Mouse (Mus musculus): Measurements from ENCODE around the gene Umad1. TPM values are rescaled to one million over a fixed set of nuclear protein-coding genes. Genes with fewer than 3 reads are reported as not detected.

The Umad1 gene
- total RNA-seq, 2 experiments from 2014 or later = 10.1 to 11.5 TPM

GRCm38 (mm10) chr6:8484437-8485275 is 225.6 kb downstream of the Umad1 start:
- DNase-seq = no peak

GRCm38 (mm10) chr6:8485414-8486175 is 226.5 kb downstream of the Umad1 start:
- DNase-seq = no peak

- no peak for DNase-seq
Observed at GRCm38 (mm10) chr6:8486391-8487043, 227.4 kb downstream of the Umad1 start.

GRCm38 (mm10) chr6:8487044-8487853 is 228.2 kb downstream of the Umad1 start:
- no peak for DNase-seq

GRCm38 (mm10) chr6:8488249-8488648 is 229.2 kb downstream of the Umad1 start:
- no peak for DNase-seq

GRCm38 (mm10) chr6:8489266-8489665 is 230.2 kb downstream of the Umad1 start:
- DNase-seq = no peak

GRCm38 (mm10) chr6:8489938-8490585 is 231.0 kb downstream of the Umad1 start:
- no peak for DNase-seq

GRCm38 (mm10) chr6:8492248-8492647 is 233.2 kb downstream of the Umad1 start:
- no peak for DNase-seq

GRCm38 (mm10) chr6:8495109-8495826 is 236.2 kb downstream of the Umad1 start:
- DNase-seq = no peak

- no peak for DNase-seq
Observed at GRCm38 (mm10) chr6:8495827-8496222, 236.7 kb downstream of the Umad1 start.

GRCm38 (mm10) chr6:8497234-8497867 is 238.3 kb downstream of the Umad1 start:
- no peak for DNase-seq

GRCm38 (mm10) chr6:8497868-8498257 is 238.8 kb downstream of the Umad1 start:
- DNase-seq = no peak

- DNase-seq = no peak
Observed at GRCm38 (mm10) chr6:8498961-8499360, 239.9 kb downstream of the Umad1 start.

GRCm38 (mm10) chr6:8503953-8504352 is 244.9 kb downstream of the Umad1 start:
- no peak for DNase-seq

GRCm38 (mm10) chr6:8504521-8505228 is 245.6 kb downstream of the Umad1 start:
- DNase-seq = no peak

- no peak for DNase-seq
Observed at GRCm38 (mm10) chr6:8506631-8507030, 247.5 kb downstream of the Umad1 start.
